Mouse (Mus musculus) lung, postnatal 14 days (tissue): Measurements from ENCODE around the gene Anp32e.
"Not testable (repeated sequence)": the region's sequence is repeated elsewhere in the genome, so short reads cannot be mapped to it uniquely, and the experiment has no call there.

Experiments
- DNase-seq: peaks from one replicate; pipeline ENCODE4 v3.0.0; 2021

Anp32e gene

DNA sequence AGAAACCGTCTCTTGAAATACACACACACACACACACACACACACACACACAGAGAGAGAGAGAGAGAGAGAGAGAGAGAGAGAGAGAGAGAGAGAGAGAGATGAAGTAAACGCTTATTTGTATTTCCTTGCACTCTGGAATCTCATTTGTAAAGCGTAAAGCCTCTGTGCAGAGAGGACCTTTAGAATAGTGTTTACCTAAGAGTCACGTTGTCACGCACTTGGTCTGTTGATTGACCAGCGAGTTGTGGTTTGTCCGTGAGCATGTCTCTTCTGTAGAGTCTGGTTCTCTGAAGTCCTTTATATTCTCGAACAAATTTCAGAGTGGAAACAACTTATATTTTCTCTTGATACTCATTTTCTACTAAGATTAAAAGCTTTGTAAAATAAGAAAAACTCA, 15.7 kb downstream of the Anp32e start:
- no peak for DNase-seq

DNA sequence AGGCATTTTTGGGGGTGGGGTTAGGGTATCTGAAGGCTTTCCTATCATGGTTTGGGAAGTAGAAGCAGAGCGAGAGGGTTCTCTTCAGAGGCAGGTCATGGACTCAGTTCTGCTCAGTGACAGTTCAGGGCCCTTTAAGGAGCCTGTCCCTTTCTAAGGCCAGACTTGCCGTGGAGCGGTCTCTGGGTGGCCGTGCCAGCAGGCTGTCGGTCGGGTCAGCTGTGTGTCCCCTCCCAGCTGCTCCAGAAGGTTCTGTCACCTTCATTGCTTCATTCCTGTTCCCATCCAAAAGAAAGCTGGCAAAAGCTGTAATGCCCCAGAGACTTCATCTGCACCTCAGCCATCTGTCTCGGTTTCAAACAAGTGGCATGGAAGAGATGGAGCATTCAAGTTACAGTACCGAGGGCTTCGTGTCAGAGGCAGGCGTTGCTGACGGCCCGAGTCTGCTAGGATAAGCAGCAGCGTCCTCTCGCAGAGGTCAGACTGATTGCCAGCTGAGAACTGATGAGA, 16.7 kb downstream of the Anp32e start:
- peak; percentile 40 for DNase-seq

DNA sequence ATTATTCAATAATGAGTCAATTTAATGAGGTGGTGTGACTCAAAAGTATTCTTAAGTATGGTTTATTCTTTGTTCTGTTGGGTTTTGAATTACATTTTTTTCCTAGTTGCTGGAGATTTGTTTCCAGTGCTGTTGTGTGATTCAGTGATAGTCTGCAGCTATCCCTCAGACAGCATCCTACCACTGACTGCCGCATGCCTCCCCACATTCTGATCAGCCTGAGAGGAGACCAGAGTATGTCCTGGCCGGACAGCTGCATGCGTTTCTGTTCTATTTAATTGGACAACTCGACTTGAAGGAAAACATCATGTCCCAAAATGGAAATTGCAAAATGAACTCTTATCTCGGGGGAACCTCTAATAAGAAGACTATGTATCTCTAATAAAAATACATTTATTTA, 19.3 kb downstream of the Anp32e start:
- DNase-seq, result no peak

DNA sequence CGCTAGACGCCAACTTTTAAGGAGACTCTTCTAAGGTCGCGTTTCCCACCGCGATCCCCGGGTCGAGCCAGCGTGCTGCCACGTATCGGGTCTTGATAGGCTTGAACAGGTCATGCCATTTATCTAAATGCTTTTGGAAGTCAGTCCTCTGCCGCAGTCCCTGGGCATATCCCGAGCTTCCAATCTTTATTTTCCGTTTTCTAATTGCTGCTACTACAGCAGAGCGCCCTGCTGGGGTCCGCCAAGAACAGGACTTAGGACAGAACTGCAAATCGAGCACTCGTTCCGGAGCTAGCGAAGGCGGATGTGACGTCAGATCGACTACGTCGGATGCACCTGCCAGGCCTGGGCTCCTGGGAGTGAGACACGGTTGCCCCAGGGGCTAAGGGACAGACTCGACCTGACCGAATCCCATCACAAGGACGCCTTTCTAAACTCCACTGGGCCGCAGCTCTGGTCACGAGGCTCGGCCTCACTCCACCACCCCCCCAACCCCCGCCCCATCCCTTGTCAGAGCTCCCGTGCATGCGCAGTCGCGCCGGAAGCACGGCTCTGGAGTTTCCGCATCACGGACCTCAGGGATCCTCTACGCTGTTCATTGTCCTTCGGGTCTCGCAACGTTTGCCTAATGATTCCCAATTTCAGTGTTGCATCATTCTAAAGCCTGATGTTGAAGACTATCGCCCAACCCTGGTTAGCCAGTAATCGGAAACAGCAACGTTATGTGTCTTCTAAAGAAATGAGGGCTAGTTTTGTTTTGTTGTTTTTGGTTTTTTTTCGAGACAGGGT, 21.9 kb downstream of the Anp32e start:
- DNase-seq, result peak; percentile 91

DNA sequence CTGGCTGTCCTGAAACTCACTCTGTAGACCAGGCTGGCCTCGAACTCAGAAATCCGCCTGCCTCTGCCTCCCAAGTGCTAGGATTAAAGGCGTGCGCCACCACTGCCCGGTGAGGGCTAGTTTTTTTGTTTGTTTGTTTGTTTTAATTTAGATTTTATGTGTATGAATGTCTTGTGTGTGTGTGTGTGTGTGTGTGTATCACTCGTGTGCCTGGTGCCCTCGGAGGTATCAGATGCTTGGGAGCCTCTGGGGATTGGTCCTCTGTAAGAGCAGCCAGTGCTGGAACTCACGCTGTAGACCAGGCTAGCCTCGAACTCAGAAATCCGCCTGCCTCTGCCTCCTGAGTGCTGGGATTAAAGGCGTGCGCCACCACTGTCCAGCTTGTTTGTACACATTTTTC, 22.5 kb downstream of the Anp32e start:
- DNase-seq, result not testable (repeated sequence)

DNA sequence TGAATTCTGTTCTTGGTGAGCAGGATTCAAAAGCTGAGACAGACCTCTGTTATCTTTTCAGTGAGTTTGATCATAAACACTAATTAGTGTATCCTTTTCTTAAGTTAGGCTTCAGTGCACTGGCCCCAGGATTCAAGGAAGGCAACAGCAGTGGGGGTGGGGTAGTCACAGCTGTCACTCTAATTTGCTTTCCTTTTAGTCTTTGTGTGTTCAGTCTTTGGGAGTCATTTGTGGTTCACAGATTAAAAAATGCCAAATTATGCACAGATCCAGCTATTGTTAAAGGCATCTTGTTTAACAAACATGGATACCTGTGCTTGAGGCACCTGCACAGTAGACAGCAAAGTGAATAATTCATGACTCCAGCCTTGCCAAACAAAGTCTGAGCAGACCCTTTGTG, 24.0 kb downstream of the Anp32e start:
- no peak for DNase-seq

DNA sequence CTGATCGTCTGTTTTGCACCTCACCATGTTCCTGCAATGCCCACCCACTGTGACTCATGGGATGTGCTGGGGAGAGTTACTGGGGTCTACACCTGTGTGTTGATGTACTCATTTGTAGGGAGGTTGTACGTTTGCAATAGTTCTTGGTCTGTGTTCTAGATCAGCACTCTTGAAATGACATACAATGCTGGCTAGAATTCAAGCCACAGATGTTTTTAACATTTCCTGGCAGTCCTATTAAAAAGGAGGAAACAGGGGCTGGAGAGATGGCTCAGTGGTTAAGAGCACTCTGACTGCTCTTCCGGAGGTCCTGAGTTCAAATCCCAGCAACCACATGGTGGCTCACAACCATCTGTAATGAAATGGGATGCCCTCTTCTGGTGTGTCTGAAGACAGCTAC, 24.5 kb downstream of the Anp32e start:
- no peak for DNase-seq

DNA sequence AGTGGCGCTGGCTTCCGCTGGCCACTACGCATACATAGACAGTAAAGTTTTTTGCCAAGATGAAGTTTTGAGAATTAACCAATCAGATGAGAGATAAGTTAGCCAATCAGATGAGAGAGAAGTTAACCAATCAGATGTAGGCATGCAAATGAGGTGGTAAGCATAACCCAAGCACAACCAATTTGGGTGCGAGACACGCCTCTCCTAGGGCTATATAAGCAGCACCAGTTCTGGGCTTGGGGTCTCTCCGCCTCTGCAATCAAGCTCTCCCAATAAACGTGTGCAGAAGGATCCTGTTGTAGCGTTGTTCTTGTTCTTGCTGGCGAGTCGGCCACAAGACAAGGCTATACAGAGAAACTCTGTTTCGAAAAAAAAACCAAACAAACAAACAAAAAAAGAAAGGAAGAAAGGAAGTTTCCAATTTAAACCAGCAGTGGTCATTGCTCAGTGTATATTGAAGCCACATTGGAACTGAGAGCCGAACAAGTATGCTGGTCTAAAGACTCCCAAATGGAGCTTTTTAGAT, 25.7 kb downstream of the Anp32e start:
- not testable (repeated sequence) for DNase-seq

DNA sequence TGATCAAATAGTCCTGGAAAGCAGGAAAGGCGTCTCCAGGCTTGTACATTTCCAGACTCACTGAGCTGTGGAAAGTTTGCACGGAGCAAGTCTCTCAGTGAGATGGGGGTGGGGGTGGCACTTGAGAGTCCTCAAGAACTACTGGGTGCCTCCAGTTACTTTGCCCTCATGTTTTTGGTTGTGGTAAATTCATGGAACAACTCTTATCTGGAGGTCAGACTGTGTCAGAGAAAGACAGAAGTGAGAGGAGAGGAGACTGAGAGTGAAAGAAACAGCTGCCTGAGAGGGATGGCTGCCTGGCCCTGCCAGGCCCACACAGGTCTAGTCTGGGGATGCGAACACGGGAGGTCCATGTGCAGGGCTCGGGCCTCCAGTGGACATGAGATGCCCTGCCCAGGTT, 26.3 kb downstream of the Anp32e start:
- DNase-seq, result no peak

DNA sequence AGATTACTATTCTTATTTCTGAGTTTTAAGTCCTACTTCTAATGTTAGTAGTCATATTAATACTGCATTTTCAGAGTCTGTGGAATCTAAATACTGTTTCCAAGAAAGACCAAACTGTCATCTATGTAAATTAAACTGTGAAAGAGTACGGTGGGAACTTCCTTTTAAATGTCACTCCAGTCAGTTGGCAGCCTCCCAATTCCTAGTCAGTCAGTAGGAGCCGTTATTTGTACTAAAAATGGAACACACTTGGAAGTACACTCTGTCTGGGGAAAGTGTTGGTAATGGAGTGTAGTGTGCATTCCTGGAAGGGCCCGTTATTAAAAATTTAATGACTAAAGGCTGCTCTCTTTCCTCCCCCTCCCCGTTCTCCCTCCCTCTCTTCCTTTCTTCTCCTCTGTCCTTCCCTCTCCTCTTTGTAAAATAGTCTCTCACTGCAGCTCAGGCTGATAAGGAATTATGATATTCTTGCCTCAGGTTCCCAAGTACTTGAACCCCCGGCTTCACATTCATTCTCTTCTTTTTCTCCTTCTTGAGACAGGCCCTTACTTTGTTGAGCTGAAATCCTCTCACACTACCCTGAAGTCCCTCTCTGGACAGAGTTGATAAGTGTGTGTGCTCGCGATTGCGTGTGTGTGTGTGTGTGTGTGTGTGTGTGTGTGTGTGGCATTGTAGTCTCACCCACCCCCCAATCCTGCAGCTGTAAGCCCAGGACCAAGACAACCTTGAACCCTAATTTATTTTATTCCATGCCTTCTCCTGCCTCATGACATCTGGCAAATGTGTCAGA, 28.5 kb downstream of the Anp32e start:
- peak; percentile 75 for DNase-seq

DNA sequence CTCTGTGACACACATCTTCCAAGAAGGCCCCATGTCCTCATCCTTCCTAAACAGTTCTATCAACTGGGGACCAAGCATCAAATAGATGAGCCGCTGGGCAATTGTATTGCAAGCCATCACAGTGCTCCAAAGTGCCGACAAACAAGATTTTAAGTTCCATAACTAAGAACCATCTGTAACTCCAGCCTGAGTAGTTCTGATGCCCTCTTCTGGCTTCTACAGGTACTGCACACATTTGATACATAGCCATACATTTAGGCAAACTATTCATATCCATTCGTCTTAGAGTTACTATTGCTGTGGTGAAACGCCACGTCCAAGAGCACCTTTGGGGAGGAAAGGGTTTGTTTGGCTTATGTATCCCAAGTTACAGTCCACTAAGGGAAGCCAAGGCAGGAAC, 30.0 kb downstream of the Anp32e start:
- DNase-seq, result peak; percentile 45

DNA sequence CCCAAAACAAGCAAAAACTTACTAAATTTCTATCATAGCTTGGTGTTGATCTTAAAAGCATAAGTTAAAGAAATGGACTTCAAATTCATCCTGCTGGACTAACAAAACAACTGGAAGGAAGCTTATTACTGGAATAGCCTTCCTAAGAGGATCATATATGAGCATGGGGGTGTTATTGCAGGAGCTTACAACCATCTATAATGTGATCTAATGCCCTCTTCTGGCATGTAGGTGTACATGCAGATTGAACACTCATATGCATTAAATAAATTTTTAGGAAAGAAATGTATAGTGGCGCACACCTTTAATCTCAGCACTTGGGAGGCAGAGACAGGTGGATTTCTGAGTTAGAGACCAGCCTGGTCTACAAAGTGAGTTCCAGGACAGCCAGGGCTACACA, 30.8 kb downstream of the Anp32e start:
- DNase-seq, result no peak

DNA sequence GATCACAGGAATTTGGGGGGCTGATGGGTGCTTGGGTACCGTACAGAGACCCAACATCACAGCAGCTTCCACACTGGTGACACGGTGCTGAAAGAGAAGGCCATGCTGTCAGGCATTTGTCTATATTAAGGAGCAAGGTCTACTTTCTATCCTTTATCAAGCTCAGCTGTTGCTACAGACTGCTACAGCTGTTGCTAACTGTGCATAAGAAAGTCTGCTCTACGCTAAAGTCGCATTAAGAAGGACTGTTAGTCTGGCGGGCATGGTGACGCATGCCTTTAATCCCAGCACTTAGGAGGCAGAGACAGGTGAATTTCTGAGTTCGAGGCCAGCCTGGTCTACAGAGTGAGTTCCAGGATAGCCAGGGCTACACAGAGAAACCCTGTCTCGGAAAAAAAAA, 33.1 kb downstream of the Anp32e start:
- DNase-seq, result not testable (repeated sequence)

DNA sequence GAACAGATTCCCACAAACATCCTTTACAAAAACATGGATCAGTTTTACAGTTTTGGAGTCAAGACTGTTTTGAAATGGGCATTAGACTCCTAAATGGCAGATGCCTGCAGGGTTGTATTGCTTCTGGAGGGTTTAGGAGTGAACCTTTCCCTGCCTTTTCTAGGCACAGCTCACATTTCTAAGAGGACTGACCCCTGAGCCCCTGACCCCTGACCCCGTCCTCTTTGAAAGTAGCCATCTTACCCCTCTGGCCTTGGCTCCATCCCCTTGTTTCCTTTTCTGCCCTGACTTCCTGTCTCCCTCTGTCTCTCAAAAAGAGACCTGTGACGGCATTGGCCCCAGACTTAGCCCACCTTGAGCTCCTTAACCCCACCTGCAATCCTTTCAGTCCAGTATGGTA, 34.2 kb downstream of the Anp32e start:
- DNase-seq, result no peak

DNA sequence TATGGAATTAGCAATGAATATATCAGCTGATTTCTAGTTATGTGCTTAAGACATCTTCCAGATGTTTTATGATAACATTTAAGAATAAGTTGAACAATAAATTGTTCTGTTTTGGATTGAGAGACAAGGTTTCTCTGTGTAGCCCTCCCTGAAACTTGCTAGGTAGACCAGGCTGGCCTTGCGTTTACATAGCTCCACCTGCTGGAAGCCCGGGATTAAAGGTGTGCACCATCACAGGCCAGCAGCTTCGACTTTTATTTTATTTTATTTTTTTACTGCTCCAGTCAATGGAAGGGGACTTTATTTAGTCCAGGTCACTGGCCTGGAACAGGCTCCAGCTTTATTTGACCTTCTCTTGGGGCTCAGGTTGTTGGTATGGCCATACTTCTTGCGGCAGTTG, 34.6 kb downstream of the Anp32e start:
- DNase-seq, result peak; percentile 51

DNA sequence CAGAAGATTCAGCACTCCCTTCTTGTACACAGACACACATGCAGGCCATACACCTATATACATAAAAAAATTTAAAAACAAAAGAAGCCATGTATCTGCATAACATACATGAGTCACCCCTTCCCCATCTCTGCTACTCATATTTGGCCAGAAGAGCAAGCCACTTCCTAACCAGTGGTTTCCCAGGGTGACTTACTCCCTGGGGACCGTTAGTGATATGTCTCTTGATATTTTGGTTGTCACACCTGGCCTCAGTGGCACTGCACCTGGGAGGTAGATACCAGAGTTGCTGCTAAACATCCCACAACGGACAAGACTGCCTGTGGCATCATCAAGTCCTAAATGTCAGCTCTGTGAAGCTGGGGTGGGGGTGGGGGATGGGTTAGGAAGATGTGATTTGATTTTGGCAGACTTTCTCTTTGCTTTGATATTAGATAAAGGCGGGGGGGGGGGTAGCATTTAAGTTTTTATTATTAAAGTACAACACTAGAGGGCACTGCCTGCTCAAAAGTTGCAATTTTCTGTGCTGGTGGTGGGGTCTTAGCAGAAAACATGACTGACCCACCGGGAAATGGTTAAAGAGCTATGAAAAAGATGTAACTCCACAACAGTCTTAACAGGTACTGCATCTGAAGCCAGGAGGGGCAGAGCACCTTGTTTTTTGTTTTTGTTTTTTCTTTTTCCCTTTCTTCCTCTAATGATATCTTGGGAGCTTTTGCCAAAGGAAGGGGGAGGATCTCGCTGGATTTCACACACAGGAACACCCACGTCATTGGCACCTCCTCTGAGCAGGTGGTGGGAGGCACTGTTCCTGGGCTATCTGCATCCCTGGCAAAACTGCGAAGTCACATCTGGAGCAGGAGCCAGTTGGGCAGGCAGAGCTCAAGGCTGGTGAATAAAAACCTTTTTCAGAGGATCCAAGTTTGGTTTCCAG, 36.7 kb downstream of the Anp32e start:
- peak; percentile 30 for DNase-seq

DNA sequence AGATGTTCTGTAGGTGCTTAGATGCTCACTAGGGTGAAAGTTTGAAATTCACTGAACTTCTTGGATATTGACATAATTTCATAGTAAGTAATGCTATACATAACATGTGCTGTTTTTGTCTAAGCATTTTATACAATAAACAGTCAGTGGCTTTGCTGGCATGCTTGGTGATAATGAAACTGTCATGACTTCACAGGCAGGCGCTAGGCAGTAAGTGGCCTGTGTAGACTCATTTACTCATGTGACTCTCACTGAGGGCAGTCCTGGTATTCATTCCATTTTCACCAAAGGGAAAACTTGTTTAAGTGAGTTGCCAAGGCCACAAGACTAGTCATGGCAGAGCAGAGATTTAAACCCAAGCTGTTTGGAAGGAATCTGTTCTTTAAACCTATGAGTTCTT, 40.2 kb downstream of the Anp32e start:
- DNase-seq, result no peak

DNA sequence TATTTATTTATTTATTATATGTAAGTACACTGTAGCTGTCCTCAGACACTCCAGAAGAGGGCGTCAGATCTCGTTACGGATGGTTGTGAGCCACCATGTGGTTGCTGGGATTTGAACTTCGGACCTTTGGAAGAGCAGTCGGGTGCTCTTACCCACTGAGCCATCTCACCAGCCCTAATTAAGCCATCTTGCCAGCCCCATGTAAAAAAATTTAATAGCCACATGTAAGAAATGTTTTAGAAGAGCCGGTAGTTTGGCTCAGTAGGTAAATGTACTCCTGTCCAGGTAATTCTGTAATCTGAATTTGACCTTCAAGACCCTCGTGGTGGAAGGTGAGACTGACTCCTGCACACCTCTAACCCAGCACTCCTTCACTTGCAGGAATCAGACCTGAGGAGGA, 41.6 kb downstream of the Anp32e start:
- DNase-seq, result not testable (repeated sequence)

DNA sequence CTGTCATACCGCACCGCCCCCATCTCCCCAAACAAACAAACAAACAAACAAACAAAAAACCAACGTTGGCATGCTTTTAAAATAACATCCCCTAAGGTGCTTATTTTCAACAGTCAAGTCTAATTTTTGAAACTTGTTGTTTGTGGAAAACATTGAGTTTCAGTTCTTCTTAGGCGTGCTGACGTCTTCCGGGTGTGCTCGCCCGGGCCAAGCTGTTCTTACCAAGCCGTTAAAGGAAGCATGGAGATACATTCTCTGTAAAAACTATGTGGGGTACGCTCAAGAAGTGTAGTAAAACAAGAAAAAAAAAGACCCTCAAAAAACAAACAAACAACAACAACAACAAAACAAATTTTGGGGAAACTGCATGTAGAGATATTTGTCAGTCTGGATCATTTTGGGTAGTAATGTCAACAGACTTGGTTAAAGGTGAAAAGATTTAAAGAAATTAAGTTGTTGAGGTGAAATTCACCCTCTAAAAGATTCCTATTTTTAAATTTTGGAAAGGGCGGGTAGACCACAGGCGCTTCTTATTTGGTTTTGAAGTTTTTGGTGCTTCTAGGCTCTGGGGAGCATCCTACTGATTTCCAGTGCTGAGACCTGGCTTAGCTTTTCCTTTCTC, 43.3 kb downstream of the Anp32e start:
- DNase-seq, result no peak

DNA sequence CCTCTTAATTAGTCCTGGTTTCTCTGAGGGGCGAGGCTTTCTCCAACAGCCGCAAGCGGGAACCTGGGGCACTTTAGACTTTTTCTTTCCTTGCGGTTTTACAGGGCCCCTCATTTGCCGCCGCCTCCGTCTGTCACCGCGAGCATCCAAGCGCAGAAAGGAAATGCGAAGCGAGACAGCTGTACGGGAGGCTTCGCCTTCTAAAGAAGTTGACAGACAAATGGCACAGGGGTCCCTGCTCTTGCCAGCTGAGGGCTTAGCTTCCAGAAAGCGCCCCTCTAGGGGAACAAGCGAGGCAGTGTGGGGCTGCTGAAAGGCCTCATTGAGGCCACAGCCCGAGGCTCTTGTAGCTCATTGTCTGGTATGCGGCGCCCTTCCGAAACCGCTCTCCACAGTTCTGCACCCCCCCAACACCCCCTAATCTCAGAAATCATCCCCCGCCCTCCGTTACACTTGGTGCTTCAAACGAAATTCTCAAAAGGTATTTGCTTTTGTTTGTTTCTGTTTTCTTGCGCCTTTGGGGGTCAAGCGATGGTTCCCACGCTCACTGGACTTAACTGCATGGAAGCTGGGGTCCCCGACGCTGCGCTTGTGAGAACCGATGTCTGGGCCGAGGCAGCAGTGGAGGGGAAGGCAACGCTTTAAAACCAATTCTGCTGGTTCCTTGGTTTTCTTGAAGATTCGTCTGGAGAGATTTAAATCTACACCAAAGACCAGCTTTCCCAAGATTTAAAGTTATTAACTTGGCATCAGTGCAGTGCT, 44.0 kb downstream of the Anp32e start:
- DNase-seq, result peak; percentile 30

DNA sequence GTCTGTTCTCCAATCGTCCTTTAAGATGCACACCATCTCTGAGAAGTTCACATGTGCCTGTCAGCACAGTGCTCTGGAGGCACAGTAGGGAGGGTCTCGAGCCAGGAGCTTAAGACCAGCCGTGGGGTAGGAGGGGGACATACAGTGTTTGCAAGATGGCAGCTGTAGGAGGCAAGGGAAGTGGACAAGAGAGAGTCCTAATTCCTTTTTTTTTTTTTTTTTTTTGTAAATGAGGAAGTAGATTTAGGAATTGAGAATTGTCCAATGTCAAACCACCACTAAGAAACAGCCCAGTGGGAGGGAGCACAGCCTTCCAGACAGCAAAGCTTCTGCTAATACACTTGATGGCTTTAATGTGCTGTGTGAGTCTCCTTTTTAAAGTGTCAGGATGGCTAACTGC, 48.0 kb downstream of the Anp32e start:
- no peak for DNase-seq

DNA sequence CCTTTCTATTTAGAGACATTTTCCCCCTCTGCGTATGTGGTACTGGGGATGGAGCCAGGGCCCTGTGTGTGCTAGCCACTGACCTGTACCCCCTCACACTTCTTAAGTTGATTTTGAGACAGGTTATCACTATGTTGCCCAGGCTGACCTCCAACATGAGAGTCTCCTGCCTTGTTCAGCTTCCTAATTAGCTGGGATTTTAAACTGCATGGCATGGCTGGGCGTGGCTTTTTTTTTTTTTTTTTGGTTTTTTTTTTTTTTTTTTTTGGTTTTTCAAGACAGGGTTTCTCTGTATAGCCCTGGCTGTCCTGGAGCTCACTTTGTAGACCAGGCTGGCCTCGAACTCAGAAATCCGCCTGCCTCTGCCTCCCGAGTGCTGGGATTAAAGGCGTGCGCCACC, 48.5 kb downstream of the Anp32e start:
- DNase-seq, result not testable (repeated sequence)
